Mouse (Mus musculus) lung, embryonic 15.5 days (tissue): ENCODE measurements around the gene Trio. TPM values are rescaled to one million over a fixed set of nuclear protein-coding genes. Genes with fewer than 3 reads are reported as not detected.
A peak's percentile ranks its signal among the peaks of the same experiment; 100 is the strongest.

Experiments used
- ATAC-seq: fragments of 200-750 bp; cut with Nextera tagmentation; 2 replicates; pipeline ENCODE4 v1.8.0; 2017; ENCODE audit warnings: moderate number of reproducible peaks, borderline replicate concordance; ENCODE audit not compliant: low FRiP score, low TSS enrichment; ENCODE audit errors: extremely low read depth
- H3K27ac ChIP-seq: fragments of 300-500 bp; sonication (generic); 2 replicates; pipeline ENCODE4 v1.5.1; 2015; ENCODE audit warnings: moderate library complexity, mild to moderate bottlenecking, inconsistent platforms
- H3K27me3 ChIP-seq: fragments of 300-500 bp; sonication (generic); 2 replicates; pipeline ENCODE4 v1.6.1; 2015; ENCODE audit warnings: inconsistent platforms
- H3K36me3 ChIP-seq: fragments of 300-500 bp; sonication (generic); 2 replicates; pipeline ENCODE4 v1.6.1; 2015; ENCODE audit warnings: inconsistent platforms
- H3K4me1 ChIP-seq: fragments of 300-500 bp; sonication (generic); 2 replicates; pipeline ENCODE4 v1.6.1; 2015; ENCODE audit warnings: inconsistent platforms
- H3K4me2 ChIP-seq: fragments of 300-500 bp; sonication (generic); 2 replicates; pipeline ENCODE4 v1.6.1; 2015; ENCODE audit warnings: inconsistent platforms, mild to moderate bottlenecking, moderate library complexity
- H3K4me3 ChIP-seq: fragments of 300-500 bp; sonication (generic); 2 replicates; pipeline ENCODE4 v1.5.1; 2015; ENCODE audit warnings: mild to moderate bottlenecking, inconsistent platforms
- H3K9ac ChIP-seq: fragments of 300-500 bp; sonication (generic); 2 replicates; pipeline ENCODE4 v1.6.1; 2015; ENCODE audit warnings: inconsistent platforms
- H3K9me3 ChIP-seq: fragments of 300-500 bp; sonication (generic); 2 replicates; pipeline ENCODE4 v1.6.1; 2016; ENCODE audit warnings: inconsistent platforms
- WGBS: fragments of 180-500 bp; shearing (Covaris S2); methylation state at CpG from one replicate; pipeline ENCODE4 v1.1.7; 2015; 5-methylcytosine and 5-hydroxymethylcytosine counted together
- polyA plus RNA-seq: library from polyadenylated mRNA; unstranded; fragments of >200 nt; fragmentation: Nextera tagmentation; extraction: Ambion mirVana; gene quantifications from 2 replicates; pipeline ENCODE4 v1.2.1, GENCODE M21; 2015

The Trio gene
- polyA plus RNA-seq, 1 experiment from 2014 or later = 18.7 TPM

DNA sequence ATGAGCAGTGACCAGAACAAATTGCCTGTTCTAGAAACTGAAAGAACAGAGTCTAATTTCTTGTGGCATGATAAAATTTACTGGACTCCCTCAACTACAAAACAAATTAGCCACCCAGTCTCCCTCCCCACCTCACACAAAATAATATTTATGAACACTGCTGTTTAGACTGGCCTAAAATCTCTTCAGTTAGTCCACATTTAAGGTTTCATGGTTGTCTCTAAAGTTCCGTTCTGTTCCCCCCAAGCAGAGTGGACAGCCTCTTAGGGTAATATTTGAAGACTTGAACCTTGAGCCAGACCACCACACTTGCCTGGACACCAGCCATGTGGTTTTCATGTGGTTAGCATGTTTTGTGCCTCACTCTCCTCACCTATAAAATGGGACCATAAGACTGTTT lies 342.4 kb downstream of the Trio start:
- Histone ChIP-seq H3K4me2 (no peak overlapping the region), H3K9ac (no peak overlapping the region), H3K9me3 (no peaks in the 10 kb centered on the region), H3K27ac (no peak overlapping the region), H3K27me3 (no peaks in the 10 kb centered on the region), H3K4me1 (peaks cover 15% of the 10 kb centered on the region; the same call in 1 of the 2 replicates), H3K4me3 (no peak overlapping the region), H3K36me3 (no peaks in the 10 kb centered on the region)
- WGBS = 72% methylated on average over 1 of the region's 1 CpGs
- no peak for ATAC-seq

DNA sequence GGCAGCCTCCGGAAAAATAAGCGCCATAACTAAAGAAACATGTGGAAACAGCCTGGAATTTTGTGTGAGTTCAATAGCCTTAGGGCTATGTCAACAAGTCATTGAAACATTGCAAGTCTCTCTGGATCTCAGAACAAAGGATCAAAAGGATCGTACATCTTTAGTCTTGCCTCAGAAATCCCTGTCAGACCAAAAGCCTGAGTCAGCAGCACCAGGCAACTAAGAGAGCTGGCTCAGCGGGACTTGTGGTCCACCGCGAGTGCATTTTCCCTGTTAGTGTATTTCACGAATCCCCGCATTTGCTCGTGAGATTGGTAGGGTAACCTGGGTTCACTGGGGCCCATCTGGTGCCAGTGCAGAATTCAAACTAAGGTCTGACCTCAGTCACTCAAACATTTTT lies 343.0 kb downstream of the Trio start:
- peak overlapping the region; percentile 32 for H3K27ac ChIP-seq
- H3K4me1 ChIP-seq = peaks cover 15% of the 10 kb centered on the region; the same call in 1 of the 2 replicates
- no peak for ATAC-seq
- no peaks in the 10 kb centered on the region for H3K36me3 ChIP-seq
- no peak overlapping the region for H3K9ac ChIP-seq
- H3K4me2 ChIP-seq = no peak overlapping the region
- H3K27me3 ChIP-seq = no peaks in the 10 kb centered on the region
- 23% methylated on average over 9 of the region's 9 CpGs for WGBS
- H3K9me3 ChIP-seq = no peaks in the 10 kb centered on the region
- H3K4me3 ChIP-seq = no peak overlapping the region

DNA sequence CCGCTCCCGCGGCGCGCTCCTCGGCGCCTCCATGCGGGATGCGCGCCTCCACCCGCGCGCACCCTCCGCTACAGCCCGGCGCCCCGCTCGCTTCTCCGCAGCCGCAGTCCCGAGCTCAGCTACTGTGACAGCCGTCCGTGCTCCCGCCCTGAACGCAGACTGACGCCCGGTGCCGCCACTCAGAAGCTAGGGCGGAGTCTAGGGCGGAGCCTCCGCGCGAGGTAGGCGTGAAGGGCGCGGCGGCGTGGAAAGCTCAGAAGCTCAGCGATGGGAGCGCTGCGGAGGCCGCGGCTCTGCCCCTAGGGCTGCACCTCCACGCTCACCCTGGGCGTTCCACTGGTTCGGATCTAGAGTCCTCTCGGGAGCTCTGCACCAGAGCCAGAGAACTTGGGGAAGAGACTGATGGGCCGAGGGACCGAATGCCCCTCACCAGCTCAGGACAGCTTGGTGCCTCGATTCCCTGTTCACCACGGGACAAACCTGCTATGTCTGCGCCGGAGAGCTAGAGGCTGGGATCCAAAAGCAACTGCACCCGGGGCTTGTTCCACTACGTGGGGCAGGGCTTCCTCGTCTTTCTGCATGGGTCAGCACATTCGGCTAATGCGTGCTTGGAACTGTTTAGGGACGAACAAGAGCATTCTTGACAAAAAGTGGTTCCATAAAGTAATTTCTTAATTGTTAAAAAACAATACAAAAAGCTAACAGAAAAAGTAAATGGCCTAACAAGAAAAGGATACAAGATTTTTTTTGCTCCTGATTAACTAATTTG lies 344.0 kb downstream of the Trio start, which contains the start of gene Otulinl:
TSS of gene Otulinl (minus strand) at position 161 of the 769 bp plus-strand sequence.
- H3K9ac ChIP-seq = peak within 1 kb of the TSS; percentile 52
- ATAC-seq = peak; percentile 98
- H3K9me3 ChIP-seq = no peaks in the 10 kb centered on the region
- H3K27me3 ChIP-seq = no peaks in the 10 kb centered on the region
- H3K36me3 ChIP-seq = no peaks in the 10 kb centered on the region
- H3K4me1 ChIP-seq = peaks cover 15% of the 10 kb centered on the region; the same call in 1 of the 2 replicates
- H3K27ac ChIP-seq = no peak within 1 kb of the TSS; the same call in 1 of the 2 replicates
- 1% methylated on average over 59 of the region's 59 CpGs for WGBS
- H3K4me3 ChIP-seq = peak within 1 kb of the TSS; percentile 65
- H3K4me2 ChIP-seq = peak within 1 kb of the TSS; percentile 96

DNA sequence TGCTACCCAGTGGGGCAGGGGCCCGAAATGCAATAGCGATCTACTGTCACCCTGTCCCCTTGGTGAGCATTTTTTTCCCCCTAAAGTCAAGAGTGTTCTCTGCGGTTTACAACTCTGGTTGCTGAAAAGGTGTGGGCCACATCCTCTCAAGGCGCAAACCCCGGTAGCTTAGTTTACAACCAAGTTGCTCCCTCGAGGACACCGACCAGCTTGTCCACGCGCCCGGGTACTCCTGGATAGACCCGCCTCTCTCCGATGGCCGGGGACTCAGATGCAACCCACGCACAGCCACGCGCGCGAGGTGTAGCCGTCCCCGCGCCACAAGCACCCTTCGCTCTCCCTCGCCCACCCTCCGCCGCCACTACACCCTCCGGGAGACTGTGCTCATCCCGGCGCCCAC lies 344.7 kb downstream of the Trio start:
- H3K27me3 ChIP-seq = no peaks in the 10 kb centered on the region
- peak overlapping the region; percentile 96 for H3K4me2 ChIP-seq
- H3K4me1 ChIP-seq = peaks cover 15% of the 10 kb centered on the region; the same call in 1 of the 2 replicates
- H3K27ac ChIP-seq = no peak overlapping the region
- H3K36me3 ChIP-seq = no peaks in the 10 kb centered on the region
- H3K4me3 ChIP-seq = peak overlapping the region; percentile 65
- peak overlapping the region; percentile 52 for H3K9ac ChIP-seq
- no peaks in the 10 kb centered on the region for H3K9me3 ChIP-seq
- WGBS = under 1% methylated on average over 28 of the region's 28 CpGs
- ATAC-seq = peak; percentile 15; the same call in 1 of the 2 replicates

Other genes starting within 250 kb of the Trio start
- gene Dnah5, start 177.9 kb upstream of the Trio start, polyA plus RNA-seq = 0.16 and 0.20 TPM in 2 replicates